Mouse (Mus musculus) hindbrain, embryonic 16.5 days (tissue): ENCODE results near the gene Paf1. TPM values are rescaled to one million over a fixed set of nuclear protein-coding genes. Genes with fewer than 3 reads are reported as not detected.
A peak's percentile ranks its signal among the peaks of the same experiment; 100 is the strongest.

ENCODE experiments used
- ATAC-seq: fragments of 200-750 bp; cut with Nextera tagmentation; 2 replicates; pipeline ENCODE4 v1.8.0; 2017; ENCODE audit warnings: moderate TSS enrichment, moderate library complexity
- H3K27ac ChIP-seq: fragments of 300-500 bp; sonication (generic); 2 replicates; pipeline ENCODE4 v1.5.1; 2014; ENCODE audit warnings: low read depth, mild to moderate bottlenecking, control low read depth, low read length, moderate library complexity
- H3K27me3 ChIP-seq: fragments of 300-500 bp; sonication (generic); replicated peaks from 2 replicates; pipeline ENCODE4 v1.6.1; 2014; ENCODE audit warnings: low read length; ENCODE audit not compliant: control insufficient read depth, insufficient read depth
- H3K36me3 ChIP-seq: fragments of 300-500 bp; sonication (generic); 2 replicates; pipeline ENCODE4 v1.6.1; 2014; ENCODE audit warnings: mild to moderate bottlenecking, low read length, moderate library complexity, mixed read lengths; ENCODE audit not compliant: control insufficient read depth, insufficient read depth
- H3K4me1 ChIP-seq: fragments of 300-500 bp; sonication (generic); 2 replicates; pipeline ENCODE4 v1.6.1; 2014; ENCODE audit warnings: low read depth, low read length; ENCODE audit not compliant: control insufficient read depth, insufficient read depth
- H3K4me2 ChIP-seq: fragments of 300-500 bp; sonication (generic); 2 replicates; pipeline ENCODE4 v1.6.1; 2014; ENCODE audit warnings: mild to moderate bottlenecking, low read length, control low read depth, moderate library complexity
- H3K4me3 ChIP-seq: fragments of 300-500 bp; sonication (generic); 2 replicates; pipeline ENCODE4 v1.5.1; 2014; ENCODE audit warnings: mild to moderate bottlenecking, low read length, control low read depth, moderate library complexity
- H3K9ac ChIP-seq: fragments of 300-500 bp; sonication (generic); 2 replicates; pipeline ENCODE4 v1.6.1; 2014; ENCODE audit warnings: low read depth, mild to moderate bottlenecking, control low read depth, low read length, moderate library complexity
- H3K9me3 ChIP-seq: fragments of 300-500 bp; sonication (generic); 2 replicates; pipeline ENCODE4 v1.6.1; 2014; ENCODE audit warnings: mild to moderate bottlenecking, low read length, moderate library complexity; ENCODE audit not compliant: control insufficient read depth
- WGBS: fragments of 180-500 bp; shearing (Covaris S2); extraction: QIAGEN DNeasy Blood & Tissue Kit; methylation state at CpG from one replicate; pipeline ENCODE4 v1.1.7; 2014; 5-methylcytosine and 5-hydroxymethylcytosine counted together
- polyA plus RNA-seq: library from polyadenylated mRNA; unstranded; fragments of >200 nt; fragmentation: Nextera tagmentation; extraction: Ambion mirVana; gene quantifications from 2 replicates; pipeline ENCODE4 v1.2.1, GENCODE M21; 2015

Gene Paf1
- polyA plus RNA-seq, 1 experiment from 2014 or later, result 102 TPM

GRCm38 (mm10) chr7:28444344-28444974, 51.7 kb downstream of the Paf1 start:
- 87% methylated on average over 13 of the region's 13 CpGs for WGBS

GRCm38 (mm10) chr7:28446446-28446845, 53.7 kb downstream of the Paf1 start:
- Histone ChIP-seq H3K27me3 (peaks cover 2% of the 10 kb centered on the region; the same call in 1 of the 2 replicates), H3K4me2 (no peak overlapping the region), H3K36me3 (no peaks in the 10 kb centered on the region), H3K9me3 (no peaks in the 10 kb centered on the region), H3K9ac (no peak overlapping the region), H3K27ac (no peak overlapping the region), H3K4me3 (no peak overlapping the region), H3K4me1 (peaks cover 5% of the 10 kb centered on the region)
- ATAC-seq, result no peak
- WGBS, result 8% methylated on average over 12 of the region's 12 CpGs

More at GRCm38 (mm10) chr7:28444344-28444974, 51.7 kb downstream of the Paf1 start:
- Histone ChIP-seq H3K36me3 (no peaks in the 10 kb centered on the region), H3K27me3 (peaks cover 2% of the 10 kb centered on the region; the same call in 1 of the 2 replicates), H3K27ac (no peak overlapping the region), H3K4me2 (no peak overlapping the region), H3K9me3 (no peaks in the 10 kb centered on the region), H3K4me3 (no peak overlapping the region), H3K4me1 (peaks cover 5% of the 10 kb centered on the region), H3K9ac (peak overlapping the region; percentile 27; the same call in 1 of the 2 replicates)
- ATAC-seq, result no peak

DNA sequence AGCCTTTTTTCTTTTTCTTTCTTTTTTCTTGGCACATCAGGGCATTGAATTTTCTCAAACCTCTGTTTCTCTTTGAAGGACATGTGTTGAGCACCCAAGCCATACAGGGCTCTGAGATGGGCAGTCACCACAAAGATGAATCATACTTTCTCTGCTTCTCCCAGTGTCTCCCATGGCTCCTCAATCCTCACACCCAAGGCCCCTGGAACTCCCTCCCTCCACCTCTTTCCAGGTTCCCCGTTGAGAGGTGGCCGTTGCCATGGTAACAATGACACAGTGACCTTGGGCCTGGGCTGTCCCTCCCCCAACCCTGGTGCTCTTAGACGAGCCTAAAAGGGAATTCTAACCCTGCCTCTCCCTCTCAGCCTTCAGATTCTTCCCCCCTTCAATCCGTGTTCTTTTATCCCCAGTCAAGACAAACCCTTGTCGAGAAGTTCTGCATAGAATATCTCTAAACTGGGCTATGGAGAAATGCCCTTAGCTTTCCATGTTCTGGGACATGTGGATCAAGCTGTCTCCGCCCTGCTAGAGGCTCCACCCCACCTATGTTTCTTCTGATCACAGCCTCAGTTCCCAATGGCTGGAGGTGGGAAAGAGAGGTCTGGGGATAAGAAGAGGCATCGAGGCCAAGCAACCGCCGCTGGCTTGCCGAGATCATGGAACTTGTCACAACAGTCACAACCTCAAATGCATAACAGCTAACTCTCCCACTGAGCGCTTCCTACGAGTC, 54.5 kb downstream of the Paf1 start:
- Histone ChIP-seq H3K4me3 (no peak overlapping the region), H3K27me3 (peaks cover 2% of the 10 kb centered on the region; the same call in 1 of the 2 replicates), H3K4me2 (no peak overlapping the region), H3K27ac (no peak overlapping the region), H3K4me1 (peaks cover 5% of the 10 kb centered on the region), H3K36me3 (no peaks in the 10 kb centered on the region), H3K9ac (no peak overlapping the region), H3K9me3 (no peaks in the 10 kb centered on the region)
- ATAC-seq, result no peak
- WGBS, result 18% methylated on average over 12 of the region's 12 CpGs

GRCm38 (mm10) chr7:28447865-28448820, 55.4 kb downstream of the Paf1 start:
- 70% methylated on average over 13 of the region's 13 CpGs for WGBS
- Histone ChIP-seq H3K4me1 (peaks cover 8% of the 10 kb centered on the region), H3K9me3 (no peaks in the 10 kb centered on the region), H3K27ac (no peak overlapping the region), H3K4me2 (no peak overlapping the region), H3K9ac (no peak overlapping the region), H3K36me3 (no peaks in the 10 kb centered on the region), H3K27me3 (peaks cover 2% of the 10 kb centered on the region; the same call in 1 of the 2 replicates), H3K4me3 (no peak overlapping the region)
- no peak for ATAC-seq

Other genes with a start within 250 kb of the Paf1 start
- 57.1 and 66.1 TPM in 2 replicates for gene Fbl, start 223.2 kb upstream of the Paf1 start, polyA plus RNA-seq
- 8.1 and 9.9 TPM in 2 replicates for gene Dyrk1b, start 213.5 kb upstream of the Paf1 start, polyA plus RNA-seq
- gene Eid2, start 125.1 kb upstream of the Paf1 start, polyA plus RNA-seq, result 2.9 and 3.7 TPM in 2 replicates
- 33.5 and 36.3 TPM in 2 replicates for gene Eid2b, start 115.2 kb upstream of the Paf1 start, polyA plus RNA-seq
- 1.7 and 3.1 TPM in 2 replicates for gene Selenov, start 101.8 kb upstream of the Paf1 start, polyA plus RNA-seq
- 18.6 and 19.2 TPM in 2 replicates for gene Dll3, start 90.7 kb upstream of the Paf1 start, polyA plus RNA-seq
- 131 and 142 TPM in 2 replicates for gene Timm50, start 80.9 kb upstream of the Paf1 start, polyA plus RNA-seq
- 94.9 and 112 TPM in 2 replicates for gene Supt5, start 54.2 kb upstream of the Paf1 start, polyA plus RNA-seq
- gene Rps16, start 42.3 kb upstream of the Paf1 start, polyA plus RNA-seq, result 430 and 440 TPM in 2 replicates
- 18.8 and 26.7 TPM in 2 replicates for gene Plekhg2, start 20.4 kb upstream of the Paf1 start, polyA plus RNA-seq
- 3.9 and 4.0 TPM in 2 replicates for gene Zfp36, start 12.7 kb upstream of the Paf1 start, polyA plus RNA-seq
- 42.7 and 47.2 TPM in 2 replicates for gene Med29, start 243 bp upstream of the Paf1 start, polyA plus RNA-seq
- 2.5 and 3.8 TPM in 2 replicates for gene Gmfg, start 44.5 kb downstream of the Paf1 start, polyA plus RNA-seq
- gene Lrfn1, start 59.0 kb downstream of the Paf1 start, polyA plus RNA-seq, result 15.1 and 17.3 TPM in 2 replicates
- not detected in 2 replicates for gene Ifnl2, start 117.5 kb downstream of the Paf1 start, polyA plus RNA-seq
- not detected in 2 replicates for gene Ifnl3, start 129.9 kb downstream of the Paf1 start, polyA plus RNA-seq
- gene Sycn, start 147.9 kb downstream of the Paf1 start, polyA plus RNA-seq, result not detected in 2 replicates
- gene Nccrp1, start 154.3 kb downstream of the Paf1 start, polyA plus RNA-seq, result 0.14 TPM in 1 of 2 replicates, not detected in the other
- gene Samd4b, start 205.2 kb downstream of the Paf1 start, polyA plus RNA-seq, result 11.1 and 23.4 TPM in 2 replicates
- gene Pak4, start 205.2 kb downstream of the Paf1 start, polyA plus RNA-seq, result 18.2 and 21.5 TPM in 2 replicates
- 0.31 and 0.34 TPM in 2 replicates for gene Acp7, start 238.4 kb downstream of the Paf1 start, polyA plus RNA-seq